8 mouse cellular contexts compared by ENCODE assay signal in genomic region chr12:112673576-112674091, GRCm38 (mm10). TPM values are rescaled to one million over a fixed set of nuclear protein-coding genes. Genes with fewer than 3 reads are reported as not detected.
A peak's percentile ranks its signal among the peaks of the same experiment; 100 is the strongest.
DNase-seq lines count a peak whose midpoint lies in the region; ATAC-seq and TF ChIP-seq lines count a peak whose summit lies in the region.

No protein-coding gene starts in this region.

- peak overlapping the region; percentile 100 for H3K9ac ChIP-seq in lung, embryonic 16.5 days (ENCODE audit: low read length)

- no peaks in the 10 kb centered on the region for H3K9me3 ChIP-seq in lung, embryonic 16.5 days (ENCODE audit: control insufficient read depth, low read length)

- peak; percentile 55 for DNase-seq in ovary, postnatal 36 days (ENCODE audit: low spot score)
- no peak for DNase-seq in ovary, adult 18-20 months (ENCODE audit: low spot score)
- DNase-seq in gastrocnemius, postnatal 14 days = peak; percentile 63
- DNase-seq in kidney, adult 8-10 months = peak; percentile 30 to 36
- DNase-seq in spleen, postnatal 36 days (ENCODE audit: low spot score in 2 of 2) = peak; percentile 22 to 29
- no peak for DNase-seq in ovary, postnatal 10 days (ENCODE audit: low spot score)

- peak; percentile 10 for ATAC-seq in lung, embryonic 16.5 days (ENCODE audit: low read depth)

- H3K27ac ChIP-seq in bone marrow, adult 2 months (ENCODE audit: control insufficient read depth, insufficient read depth, low read depth, low read length, poor library complexity) = peak overlapping the region; percentile 94
- peak overlapping the region; percentile 99 for H3K27ac ChIP-seq in lung, embryonic 16.5 days (ENCODE audit: low read length)

- intact Hi-C loops in gastrocnemius, postnatal 14 days (cut with DNase I; ENCODE audit: low total_unique reads) = no loop called here

- peak overlapping the region; percentile 75 for H3K4me3 ChIP-seq in bone marrow, adult 2 months (replicated peaks; ENCODE audit: control insufficient read depth, low read depth, low read length)
- H3K4me3 ChIP-seq in lung, embryonic 16.5 days (ENCODE audit: low read length) = peak overlapping the region; percentile 96

- TF ChIP-seq POLR2A in bone marrow, adult 2 months (IDR thresholded peaks at IDR 0.05; ENCODE audit: borderline replicate concordance, control insufficient read depth, low read depth, low read length) = no peak; the same call in 1 of the 2 replicates

- 3% methylated on average over 67 of the region's 68 CpGs for WGBS in bone marrow, adult 2 months
- WGBS in lung, embryonic 16.5 days = 0% methylated on average over 32 of the region's 68 CpGs

- no peaks in the 10 kb centered on the region for H3K27me3 ChIP-seq in lung, embryonic 16.5 days (ENCODE audit: control insufficient read depth, insufficient read depth, low read depth, low read length)

- H3K4me1 ChIP-seq in bone marrow, adult 2 months (ENCODE audit: control insufficient read depth, insufficient read depth, low read length) = no peaks in the 10 kb centered on the region; the same call in 1 of the 2 replicates
- H3K4me1 ChIP-seq in lung, embryonic 16.5 days (replicated peaks; ENCODE audit: control insufficient read depth, insufficient read depth, low read length) = peaks cover 56% of the 10 kb centered on the region

- peak overlapping the region; percentile 82 for H3K4me2 ChIP-seq in lung, embryonic 16.5 days (ENCODE audit: low read depth, low read length)

- peaks cover 16% of the 10 kb centered on the region for H3K36me3 ChIP-seq in lung, embryonic 16.5 days (ENCODE audit: control insufficient read depth, insufficient read depth, low read length)

- TF ChIP-seq CTCF in bone marrow, adult 2 months (IDR thresholded peaks at IDR 0.05; ENCODE audit: control insufficient read depth, insufficient read depth, low read length) = no peak

RNA-seq across cellular contexts. Expression of gene Akt1, which starts 1.1 kb away (rescaled TPM):
- 39.8 and 56.1 TPM in 2 replicates for polyA plus RNA-seq in bone marrow, adult 2 months (2011; ENCODE audit: insufficient read depth, insufficient read length, low replicate concordance, missing spikeins)
- total RNA-seq in gastrocnemius, postnatal 14 days (2021) = 10 to 100 TPM; 78.3 to 89.4 TPM
- 42.4 and 43.5 TPM in 2 replicates for polyA plus RNA-seq in lung, embryonic 16.5 days (2015; fragmentation: Nextera tagmentation; extraction: Ambion mirVana)

RNA-seq across cellular contexts. Expression of gene Zbtb42, which starts 5.0 kb away (rescaled TPM):
- polyA plus RNA-seq in bone marrow, adult 2 months (2011; ENCODE audit: insufficient read depth, insufficient read length, low replicate concordance, missing spikeins) = 2.6 and 5.1 TPM in 2 replicates
- 1 to 10 TPM; 1.3 to 2.1 TPM for total RNA-seq in gastrocnemius, postnatal 14 days (2021)
- polyA plus RNA-seq in lung, embryonic 16.5 days (2015; fragmentation: Nextera tagmentation; extraction: Ambion mirVana) = 11.1 and 11.3 TPM in 2 replicates

RNA-seq across cellular contexts. Expression of gene Siva1, which starts 29.2 kb away (rescaled TPM):
- 47.7 and 81.1 TPM in 2 replicates for polyA plus RNA-seq in bone marrow, adult 2 months (2011; ENCODE audit: insufficient read depth, insufficient read length, low replicate concordance, missing spikeins)
- 10 to 100 TPM; 16.9 to 18.7 TPM for total RNA-seq in gastrocnemius, postnatal 14 days (2021)
- polyA plus RNA-seq in lung, embryonic 16.5 days (2015; fragmentation: Nextera tagmentation; extraction: Ambion mirVana) = 181 and 206 TPM in 2 replicates

RNA-seq across cellular contexts. Expression of gene Cep170b, which starts 46.6 kb away (rescaled TPM):
- 0.29 and 5.8 TPM in 2 replicates for polyA plus RNA-seq in bone marrow, adult 2 months (2011; ENCODE audit: insufficient read depth, insufficient read length, low replicate concordance, missing spikeins)
- 10 to 100 TPM; 10.9 to 14.4 TPM for total RNA-seq in gastrocnemius, postnatal 14 days (2021)
- 13.5 and 15.8 TPM in 2 replicates for polyA plus RNA-seq in lung, embryonic 16.5 days (2015; fragmentation: Nextera tagmentation; extraction: Ambion mirVana)

RNA-seq across cellular contexts. Expression of gene Adssl1, which starts 53.8 kb away (rescaled TPM):
- 21.0 and 44.8 TPM in 2 replicates for polyA plus RNA-seq in bone marrow, adult 2 months (2011; ENCODE audit: insufficient read depth, insufficient read length, low replicate concordance, missing spikeins)
- total RNA-seq in gastrocnemius, postnatal 14 days (2021) = 100 to 1,000 TPM; 462 to 471 TPM
- polyA plus RNA-seq in lung, embryonic 16.5 days (2015; fragmentation: Nextera tagmentation; extraction: Ambion mirVana) = 9.4 and 10.3 TPM in 2 replicates

Comparison
In these comparisons a context has a peak if more than half of its experiments do, and no peak if none do; other contexts are left out.
1. DNase-seq: peak in ovary, postnatal 36 days (single experiment), gastrocnemius, postnatal 14 days (single experiment), kidney, adult 8-10 months (2 of 2) and spleen, postnatal 36 days (2 of 2); none in ovary, adult 18-20 months (single experiment) and ovary, postnatal 10 days (single experiment).